Mouse (Mus musculus) left cerebral cortex, adult 2 months (tissue): ENCODE results near the gene Gm10330. TPM values are rescaled to one million over a fixed set of nuclear protein-coding genes. Genes with fewer than 3 reads are reported as not detected.
"Not testable (repeated sequence)": the region's sequence is repeated elsewhere in the genome, so short reads cannot be mapped to it uniquely, and the experiment has no call there.

ENCODE experiments used
- DNase-seq, 2 experiments: peaks; one replicate each; pipeline ENCODE4 v3.0.0; 2021 to 2022; ENCODE audit warnings: low spot score in 2 of 2, mixed read lengths in 1 of 2; ENCODE audit errors: extremely low spot score in 1 of 2
- H3K27ac ChIP-seq: fragments of 200-600 bp; 2 replicates; pipeline ENCODE4 v1.8.1; 2022
- H3K4me3 ChIP-seq: fragments of 200-600 bp; 2 replicates; pipeline ENCODE4 v1.8.1; 2022
- intact Hi-C: fragments of 180-260 bp; cut with DNase I; formaldehyde crosslinking; loops from one replicate; pipeline ENCODE4 v1.15.1; 2025
- long read RNA-seq, 2 experiments: library from polyadenylated mRNA; stranded (forward); transcript quantifications; one replicate each; pipeline ENCODE4 v2.0.0; 2021; ENCODE audit warnings: borderline mapping rate in 2 of 2
- total RNA-seq, 2 experiments: library from RNA; stranded (reverse); gene quantifications; 2 replicates each; pipeline ENCODE4 v1.2.3; 2021

Gene Gm10330
- not detected for total RNA-seq
- long read RNA-seq, experiment 1 = 0 reads
- long read RNA-seq, experiment 2 = 0 reads

DNA sequence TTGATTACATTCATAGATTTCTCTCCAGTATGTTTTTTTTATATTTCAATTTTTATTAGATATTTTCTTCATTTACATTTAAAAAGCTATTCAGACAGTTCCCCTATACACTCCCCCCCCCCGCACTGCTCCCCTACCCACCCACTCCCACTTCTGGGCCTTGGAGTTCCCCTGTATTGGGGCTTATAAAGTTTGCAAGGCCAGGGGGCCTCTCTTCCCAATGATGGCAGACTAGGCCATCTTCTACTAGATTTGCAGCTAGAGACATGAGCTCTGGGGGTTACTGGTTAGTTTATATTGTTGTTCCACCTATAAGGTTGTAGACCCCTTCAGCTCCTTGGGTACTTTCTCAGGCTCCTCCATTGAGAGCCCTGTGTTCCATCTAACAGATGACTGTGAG lies at the start of gene Gm10330:
Gene Gm10330, minus strand, starts transcription at position 101 of the 400 bp plus-strand sequence.
- intact Hi-C loops, DNase-seq, H3K4me3 ChIP-seq, H3K27ac ChIP-seq: not testable (repeated sequence)

GRCm38 (mm10) chr12:23800776-23801175 lies 20.7 kb upstream of the Gm10330 start:
- intact Hi-C loops, H3K4me3 ChIP-seq, DNase-seq, H3K27ac ChIP-seq: not testable (repeated sequence)

- intact Hi-C loops, H3K27ac ChIP-seq, DNase-seq, H3K4me3 ChIP-seq: not testable (repeated sequence)
These were observed 20.3 kb upstream of the Gm10330 start for GRCm38 (mm10) chr12:23800366-23800765.
